Mouse (Mus musculus) T-helper 1 cell (primary cell): ENCODE results near the gene Zfp786.
"Not testable (repeated sequence)": the region's sequence is repeated elsewhere in the genome, so short reads cannot be mapped to it uniquely, and the experiment has no call there.

Source experiments
- in situ Hi-C: fragments of 300-600 bp; cut with MboI, MseI; formaldehyde crosslinking; loops from one replicate; pipeline ENCODE4 v1.15.1; 2025; ENCODE audit warnings: high pct_unique_total_duplicates

Gene Zfp786

DNA sequence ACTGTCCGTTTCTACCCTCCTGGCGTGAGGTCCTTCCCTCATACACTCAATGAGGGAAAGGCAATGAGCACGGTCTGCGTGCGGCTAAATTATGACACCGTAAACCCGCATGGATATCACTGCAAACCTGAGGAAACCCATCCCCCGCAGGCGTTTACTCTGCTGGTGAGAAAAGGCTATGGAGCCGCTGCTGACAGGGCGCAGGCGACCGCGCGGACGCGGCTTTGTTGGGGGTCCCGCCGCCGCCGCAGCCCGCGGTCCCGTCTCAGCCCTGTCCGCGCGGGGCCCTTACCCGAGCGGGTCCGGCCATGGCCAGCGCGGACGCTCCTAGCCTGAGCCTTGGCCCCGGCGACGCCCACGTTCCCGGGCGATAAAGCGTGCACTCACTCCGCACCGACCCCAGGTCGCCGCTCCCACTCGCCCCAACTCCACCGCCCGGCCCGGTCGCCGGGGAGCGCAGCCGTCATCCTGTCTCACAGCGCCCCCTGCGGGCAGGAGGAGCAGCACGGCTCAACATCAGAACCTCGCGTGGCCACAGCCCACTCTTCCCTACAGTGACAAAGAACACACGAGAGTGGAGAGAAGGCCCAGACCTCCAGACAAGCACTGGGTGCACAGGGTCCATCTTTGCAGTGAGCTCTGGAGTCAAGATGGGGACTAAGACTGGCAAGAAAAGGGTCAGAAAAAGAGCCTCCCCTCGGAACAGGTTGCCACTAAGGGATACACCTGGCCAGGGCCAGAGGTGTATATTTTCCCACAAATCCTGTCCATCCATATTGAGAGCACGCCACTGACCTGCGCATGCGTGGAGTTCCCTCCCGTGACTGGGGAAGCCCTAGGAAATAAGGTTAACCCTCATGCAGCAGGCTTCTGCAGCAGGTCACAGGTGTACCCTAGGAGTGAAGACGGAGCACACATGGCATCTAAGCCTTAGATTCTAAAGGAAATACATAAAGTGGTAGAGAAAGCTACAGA lies at the start of gene Zfp786:
Gene Zfp786, minus strand, starts transcription at position 764 of the 975 bp plus-strand sequence.
- in situ Hi-C loops = no loop called here

DNA sequence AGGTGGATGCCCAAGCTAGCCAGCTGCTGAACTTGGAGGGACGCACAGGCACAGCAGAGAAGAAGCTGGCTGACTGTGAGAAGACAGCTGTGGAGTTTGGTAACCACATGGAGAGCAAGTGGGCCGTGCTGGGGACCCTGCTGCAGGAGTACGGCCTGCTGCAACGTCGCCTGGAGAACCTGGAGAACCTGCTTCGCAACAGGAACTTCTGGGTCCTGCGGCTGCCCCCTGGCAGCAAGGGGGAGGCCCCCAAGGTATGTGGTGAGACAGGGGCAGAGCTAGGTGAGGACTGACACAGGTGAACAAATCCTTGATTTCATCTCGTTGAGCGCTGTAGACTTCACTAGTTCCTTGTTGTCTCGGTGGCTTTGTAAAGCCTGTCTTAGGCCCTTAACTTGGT lies 49.5 kb upstream of the Zfp786 start:
- in situ Hi-C loops = no loop called here

DNA sequence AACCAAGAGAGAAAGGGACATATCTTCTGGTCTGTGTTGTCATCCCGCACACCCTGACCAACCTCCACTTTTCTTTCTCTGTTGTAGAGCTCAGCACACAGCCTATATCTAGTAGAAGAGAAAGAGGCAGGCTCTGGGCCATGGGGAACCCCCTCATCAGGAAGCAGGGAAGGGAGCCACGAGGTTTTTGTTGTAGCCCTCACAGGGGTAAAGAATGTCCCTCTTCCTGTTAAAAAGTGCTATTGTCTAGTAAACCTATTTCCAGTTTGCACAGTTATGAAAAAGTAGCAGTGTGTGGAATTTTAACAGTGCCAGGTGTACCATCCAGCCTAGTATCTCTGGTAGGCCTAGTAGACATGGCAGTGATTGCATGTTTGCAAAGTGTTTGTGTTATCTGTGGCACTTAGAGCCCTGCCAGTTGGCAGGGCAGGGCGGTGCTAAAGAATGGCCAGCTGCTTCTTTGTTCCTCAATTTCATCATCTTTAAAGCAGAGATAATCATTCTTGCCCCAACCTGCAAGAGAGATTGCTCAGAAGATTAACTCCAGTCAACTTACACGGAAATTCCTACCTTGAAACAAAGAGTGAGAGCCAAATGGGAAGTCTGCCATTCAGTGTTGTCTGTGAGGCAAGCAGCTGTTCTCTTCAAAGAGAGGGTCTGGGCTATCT lies 48.5 kb upstream of the Zfp786 start:
- in situ Hi-C loops = no loop called here

DNA sequence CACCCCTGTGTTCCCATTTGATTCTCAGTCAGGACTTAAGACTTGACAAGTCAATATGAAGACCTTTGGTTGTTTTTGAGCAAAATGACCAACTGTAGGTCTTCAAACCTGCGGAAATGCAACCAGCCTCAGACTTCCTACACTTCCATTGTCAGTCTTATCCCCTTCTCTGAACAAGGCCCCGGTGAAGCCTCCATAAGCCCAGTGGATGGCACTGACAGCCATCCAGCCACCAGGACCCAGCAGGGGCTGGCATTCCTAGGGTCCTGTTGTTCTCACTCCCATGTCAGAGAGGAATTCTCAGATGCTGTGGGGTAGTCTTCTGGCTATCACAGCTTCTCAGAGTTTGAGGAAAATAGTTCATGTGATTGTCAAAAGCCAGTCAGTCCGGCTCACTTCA lies 47.9 kb upstream of the Zfp786 start:
- in situ Hi-C loops = no loop called here

- in situ Hi-C loops = no loop called here
Measured at GRCm38 (mm10) chr6:47878133-47878514, 47.5 kb upstream of the Zfp786 start.

DNA sequence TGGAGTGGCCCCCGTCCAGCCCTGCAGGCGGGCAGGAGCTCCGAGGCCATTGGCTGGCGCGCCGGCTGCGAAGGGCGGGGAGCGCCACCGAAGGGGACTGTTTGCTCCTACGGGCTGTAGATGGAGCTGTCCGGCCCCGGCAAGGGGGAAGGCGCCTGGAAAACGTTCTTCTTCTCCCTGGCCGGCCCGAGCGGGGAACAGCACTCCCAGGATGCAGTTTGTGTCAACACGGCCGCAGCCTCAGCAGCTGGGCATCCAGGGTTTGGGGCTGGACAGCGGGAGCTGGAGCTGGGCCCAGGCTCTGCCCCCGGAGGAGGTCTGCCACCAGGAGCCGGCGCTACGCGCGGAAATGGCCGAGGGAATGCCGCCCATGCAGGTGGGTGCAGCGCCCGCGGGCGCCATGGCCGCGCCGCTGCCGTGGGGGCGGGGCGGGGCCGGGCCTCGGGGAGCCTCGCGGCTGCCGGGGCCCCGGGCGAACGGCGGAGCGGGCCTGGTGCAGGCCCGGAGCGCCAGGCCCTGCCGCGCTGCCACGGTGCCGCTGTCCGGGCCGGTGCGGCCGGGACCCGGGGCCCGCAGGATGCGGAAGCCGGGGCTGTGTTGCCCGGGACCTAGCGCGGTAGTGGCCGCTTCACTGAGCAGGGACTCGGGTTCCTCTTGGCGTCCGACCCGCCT lies 46.9 kb upstream of the Zfp786 start:
- in situ Hi-C loops = no loop called here

- in situ Hi-C loops = no loop called here
Measured at GRCm38 (mm10) chr6:47877058-47877457, 46.4 kb upstream of the Zfp786 start, which contains the start of gene Zfp282. Gene Zfp282 (plus strand): TSS chr6:47877204.

- in situ Hi-C loops = no loop called here
Measured at GRCm38 (mm10) chr6:47872266-47872665, 41.6 kb upstream of the Zfp786 start.

DNA sequence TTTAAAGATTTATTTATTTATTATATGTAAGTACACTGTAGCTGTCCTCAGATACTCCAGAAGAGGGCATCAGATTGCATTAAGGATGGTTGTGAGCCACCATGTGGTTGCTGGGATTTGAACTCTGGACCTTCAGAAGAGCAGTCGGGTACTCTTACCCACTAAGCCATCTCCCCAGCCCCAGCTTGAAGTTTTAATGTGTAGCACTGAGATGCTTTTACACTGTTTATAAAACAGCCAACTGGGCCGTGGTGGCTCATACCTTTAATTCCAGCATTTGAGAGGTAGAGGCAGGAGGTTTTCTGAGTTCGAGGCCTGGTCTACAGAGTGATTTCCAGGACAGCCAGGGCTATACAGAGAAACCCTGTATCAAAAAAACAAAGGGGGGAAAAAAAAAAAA lies 27.1 kb upstream of the Zfp786 start:
- in situ Hi-C loops = not testable (repeated sequence)

DNA sequence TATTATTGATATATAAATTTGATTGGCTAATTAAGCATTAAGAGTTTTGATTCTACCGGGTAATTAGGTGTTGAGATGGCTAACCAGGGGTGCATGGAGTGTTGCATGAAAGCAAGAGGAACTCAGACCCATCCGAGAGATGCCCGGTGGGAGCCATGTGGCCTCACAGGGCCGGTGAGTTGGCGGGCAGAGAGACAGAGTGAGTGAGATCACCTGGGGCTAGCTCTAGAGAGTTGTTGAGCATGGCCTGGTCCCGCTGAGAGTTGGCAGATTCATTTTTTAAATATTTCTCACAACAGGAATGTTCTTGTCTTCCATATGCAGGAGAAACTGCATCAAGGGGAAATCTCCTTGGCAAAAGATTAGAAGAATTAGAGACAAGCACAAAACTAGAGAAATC lies 26.6 kb upstream of the Zfp786 start:
- in situ Hi-C loops = no loop called here

DNA sequence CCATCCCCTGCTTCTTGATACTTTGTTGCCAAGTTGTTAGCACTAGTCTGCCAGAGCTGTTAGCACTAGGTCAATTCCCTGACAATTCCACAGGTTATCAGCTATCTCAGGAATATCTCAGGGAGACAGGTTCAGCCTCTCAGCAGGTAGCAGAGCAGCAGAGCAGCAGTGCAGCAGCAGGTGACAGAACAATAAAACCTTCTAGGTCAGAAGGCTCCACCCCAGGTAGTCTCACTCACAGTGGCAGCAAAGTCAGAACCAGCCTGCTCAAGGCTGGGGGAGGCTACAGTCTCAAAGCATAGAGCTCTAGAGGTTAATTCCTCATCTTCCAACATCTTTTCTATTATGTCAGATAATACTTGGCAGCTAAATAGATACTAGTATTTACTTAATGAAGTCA lies 15.1 kb upstream of the Zfp786 start:
- in situ Hi-C loops = no loop called here

GRCm38 (mm10) chr6:47842337-47842736 lies 11.7 kb upstream of the Zfp786 start:
- in situ Hi-C loops = no loop called here

DNA sequence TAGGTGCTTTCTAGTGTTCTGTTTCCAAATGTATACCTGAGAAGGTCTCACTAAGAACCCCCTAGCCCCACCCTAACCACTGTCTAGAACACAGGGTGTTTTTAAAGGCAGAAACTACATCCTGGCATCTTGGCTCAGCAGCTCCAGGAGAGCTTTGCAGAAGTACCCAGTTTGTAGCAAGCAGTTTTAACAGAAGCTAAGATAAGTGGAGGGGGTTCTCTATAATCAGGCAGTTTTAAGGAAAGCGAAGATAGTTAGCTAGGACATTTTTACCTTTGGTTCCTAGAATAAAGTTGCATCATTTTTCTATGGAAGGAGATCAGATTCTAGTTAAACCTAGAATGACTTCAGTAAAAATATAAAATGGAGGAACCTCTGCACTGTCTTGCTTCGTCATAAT lies 11.2 kb upstream of the Zfp786 start:
- in situ Hi-C loops = no loop called here

- in situ Hi-C loops = no loop called here
Measured at GRCm38 (mm10) chr6:47841077-47841476, 10.4 kb upstream of the Zfp786 start.

DNA sequence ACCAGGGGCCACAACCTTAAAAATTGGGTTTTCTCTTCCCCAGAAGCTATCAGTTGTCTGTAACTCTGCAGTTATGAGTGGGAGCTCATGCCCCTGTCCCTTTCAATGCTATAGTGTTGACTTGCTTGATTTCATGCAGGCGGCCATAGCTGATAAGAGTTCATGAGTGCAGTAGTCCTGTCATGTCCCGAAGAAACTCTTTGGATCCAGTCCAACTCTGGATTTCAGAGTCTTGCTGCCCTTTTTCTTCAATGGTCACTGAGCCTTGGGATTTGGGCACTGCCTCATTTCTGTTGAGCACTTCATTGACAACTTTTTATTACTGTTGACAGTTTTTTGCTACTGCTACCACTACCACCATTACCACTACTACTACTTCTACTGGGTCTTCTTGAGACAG lies 7.0 kb upstream of the Zfp786 start:
- in situ Hi-C loops = no loop called here

- in situ Hi-C loops = no loop called here
Measured at GRCm38 (mm10) chr6:47835984-47836521, 5.4 kb upstream of the Zfp786 start.

DNA sequence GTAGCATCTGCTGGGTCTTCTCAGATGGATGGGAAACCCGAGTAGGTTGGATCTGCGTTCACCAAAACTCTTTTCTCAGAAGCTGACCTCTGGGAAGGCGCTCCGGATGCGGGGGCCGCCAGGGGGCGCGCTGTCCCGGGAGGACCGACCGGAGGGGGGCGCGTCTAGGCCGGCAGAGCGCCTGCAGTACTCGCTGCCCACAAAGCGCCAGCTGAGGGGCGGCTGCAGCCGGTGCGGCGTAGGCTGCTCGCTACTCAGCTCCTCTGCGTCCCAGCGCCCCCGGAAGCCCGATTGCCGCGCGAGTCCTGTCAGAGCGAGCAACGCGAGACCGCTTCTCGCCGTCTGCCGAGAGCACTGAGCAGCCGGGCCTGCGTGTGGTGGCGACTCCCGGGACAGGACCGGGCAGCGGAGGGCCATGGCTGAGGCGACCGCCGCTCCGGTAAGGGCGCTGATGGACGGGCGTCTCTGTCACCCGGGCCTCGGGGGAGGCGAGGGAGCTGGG lies 4.9 kb upstream of the Zfp786 start, which contains the start of gene Zfp398:
Gene Zfp398, plus strand, starts transcription at position 180 of the 502 bp plus-strand sequence.
- in situ Hi-C loops = no loop called here

GRCm38 (mm10) chr6:47832220-47832619 lies 1.6 kb upstream of the Zfp786 start:
- in situ Hi-C loops = no loop called here

GRCm38 (mm10) chr6:47828950-47829349 lies 1.7 kb downstream of the Zfp786 start:
- in situ Hi-C loops = no loop called here

GRCm38 (mm10) chr6:47827462-47827861 lies 3.2 kb downstream of the Zfp786 start:
- in situ Hi-C loops = no loop called here

GRCm38 (mm10) chr6:47824241-47824640 lies 6.4 kb downstream of the Zfp786 start:
- in situ Hi-C loops = no loop called here

DNA sequence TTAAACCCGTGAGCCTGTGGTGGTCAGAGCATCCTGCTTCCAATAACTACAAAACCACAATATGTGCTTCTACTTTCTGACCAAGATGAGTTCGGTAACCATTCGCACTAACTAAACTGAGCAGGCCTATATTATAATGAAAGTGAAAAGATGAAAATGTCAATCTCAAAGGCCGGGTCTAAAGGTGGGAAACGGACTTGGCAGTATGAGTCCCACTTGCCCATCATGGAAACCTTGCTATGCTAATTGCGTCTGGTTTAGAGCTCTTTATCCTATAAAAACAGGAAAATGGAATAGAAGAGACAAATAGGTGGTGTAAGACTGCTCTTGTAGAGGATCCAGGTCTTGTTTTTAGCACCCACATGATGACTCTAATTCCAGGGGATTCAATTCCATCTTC lies 8.9 kb downstream of the Zfp786 start:
- in situ Hi-C loops = no loop called here
